In the genomic region with DNA sequence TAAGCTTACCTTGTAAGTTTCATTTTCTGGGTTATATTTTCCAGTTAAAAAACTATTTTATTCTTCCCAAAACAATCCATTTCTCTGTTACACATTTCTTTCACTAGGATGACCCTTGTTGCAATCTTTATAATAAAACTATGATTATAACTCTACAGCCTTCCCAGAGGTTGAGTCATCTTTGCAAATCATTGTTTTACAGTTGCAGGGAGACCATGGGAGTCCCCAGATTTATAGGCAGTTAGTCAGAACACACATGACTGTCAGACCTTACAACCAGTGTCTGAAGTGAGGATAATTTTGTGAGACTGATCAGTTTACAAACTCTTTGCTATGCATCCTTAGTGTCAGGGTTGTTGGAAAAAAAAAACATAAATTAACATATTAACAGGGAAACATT, we compare ENCODE assay signal across 31 mouse cellular contexts. TPM values are rescaled to one million over a fixed set of nuclear protein-coding genes. Genes with fewer than 3 reads are reported as not detected.
A peak's percentile ranks its signal among the peaks of the same experiment; 100 is the strongest.
DNase-seq lines count a peak whose midpoint lies in the region; ATAC-seq and TF ChIP-seq lines count a peak whose summit lies in the region.
"Had no signal": no experiment of that assay in that cellular context is flagged by ENCODE, and none has a peak within 500 bp of the region (broad histone marks: within the 10 kb centered on the region; RNA-seq: fewer than 3 reads in every experiment).

No protein-coding gene starts in this region.

- CTCF ChIA-PET in Patski (lab: Charles Lee): interaction anchor here (1.3 kb wide), 1 partner anchor 53 kb away, joined by 3 read pairs; no protein-coding TSS in a partner anchor

- H3K79me3 ChIP-seq in C2C12 (ENCODE audit: low read depth): no peaks in the 10 kb centered on the region

- H3K4me1 ChIP-seq in intestine, embryonic 16.5 days (ENCODE audit: control insufficient read depth, insufficient read depth, low read length): no peaks in the 10 kb centered on the region
- no peaks in the 10 kb centered on the region for H3K4me1 ChIP-seq in forebrain, embryonic 13.5 days
- H3K4me1 ChIP-seq: embryonic facial prominence, embryonic 10.5 days; embryonic facial prominence, embryonic 13.5 days; forebrain, embryonic 10.5 days; heart, embryonic 10.5 days; heart, embryonic 13.5 days had no signal

- H3ac ChIP-seq in C2C12 (ENCODE audit: control insufficient read depth, insufficient read length, low read depth): no peak overlapping the region

- no peak overlapping the region for H3K9ac ChIP-seq in intestine, embryonic 16.5 days (ENCODE audit: low read depth, low read length)
- no peak overlapping the region for H3K9ac ChIP-seq in forebrain, embryonic 13.5 days
- H3K9ac ChIP-seq: embryonic facial prominence, embryonic 13.5 days; forebrain, postnatal 0 days; heart, embryonic 13.5 days; hindbrain, embryonic 14.5 days had no signal

- peak; percentile 51 for ATAC-seq in Patski
- peak; percentile 77 for ATAC-seq in intestine, embryonic 16.5 days
- ATAC-seq in forebrain, embryonic 13.5 days: no peak
- ATAC-seq: activated CD4-positive, CD25-positive, alpha-beta regulatory T cell, adult 4 months; forebrain, embryonic 14.5 days; forebrain, postnatal 0 days; hindbrain, postnatal 0 days; inflammation-experienced regulatory T-cells, adult 6 months had no signal

- H3K4me2 ChIP-seq in intestine, embryonic 16.5 days (ENCODE audit: low read depth, low read length): no peak overlapping the region
- H3K4me2 ChIP-seq in forebrain, embryonic 13.5 days: no peak overlapping the region
- H3K4me2 ChIP-seq: embryonic facial prominence, embryonic 13.5 days; heart, embryonic 13.5 days; hindbrain, embryonic 14.5 days had no signal

- no peak for DNase-seq in Patski (ENCODE audit: low read depth, low spot score)
- DNase-seq in urinary bladder, adult 18-20 months (ENCODE audit: low spot score in 2 of 2): no peak
- DNase-seq in left cerebral cortex, adult 2 months (ENCODE audit: extremely low spot score in 1 of 2, low spot score in 2 of 2): no peak
- DNase-seq in spleen, postnatal 10 days (ENCODE audit: low spot score in 2 of 2): no peak
- DNase-seq: adrenal gland, adult 8-10 months; adrenal gland, postnatal 25 days; cerebellum, adult 11-12 months; cerebellum, adult 8-10 months; cerebellum, postnatal 10 days; cerebellum, postnatal 36 days; embryo, embryonic 11 days; forebrain, postnatal 0 days; gastrocnemius, postnatal 36 days; heart, adult 2 months; heart, postnatal 14 days; heart, postnatal 4 days had no signal

- TF ChIP-seq CTCF in C2C12 (IDR thresholded peaks at IDR 0.05; ENCODE audit: control insufficient read depth, insufficient read depth, insufficient read length) (no peak), Patski (IDR thresholded peaks at IDR 0.05) (no peak)
- no peak for TF ChIP-seq CTCF in left cerebral cortex, adult 2 months (IDR thresholded peaks at IDR 0.05)

- H3K36me3 ChIP-seq in C2C12 (ENCODE audit: control insufficient read depth, insufficient read depth): no peaks in the 10 kb centered on the region
- no peaks in the 10 kb centered on the region for H3K36me3 ChIP-seq in intestine, embryonic 16.5 days (ENCODE audit: control insufficient read depth, insufficient read depth, low read length)
- H3K36me3 ChIP-seq in forebrain, embryonic 13.5 days (ENCODE audit: poor library complexity, severe bottlenecking): no peaks in the 10 kb centered on the region
- H3K36me3 ChIP-seq: embryonic facial prominence, embryonic 10.5 days; embryonic facial prominence, embryonic 13.5 days; forebrain, embryonic 10.5 days; heart, embryonic 10.5 days; heart, embryonic 13.5 days had no signal

- no peaks in the 10 kb centered on the region for H3K9me3 ChIP-seq in intestine, embryonic 16.5 days (ENCODE audit: control insufficient read depth, low read length)
- no peaks in the 10 kb centered on the region for H3K9me3 ChIP-seq in forebrain, embryonic 13.5 days (replicated peaks)
- H3K9me3 ChIP-seq: embryonic facial prominence, embryonic 10.5 days; embryonic facial prominence, embryonic 13.5 days; forebrain, embryonic 10.5 days; heart, embryonic 10.5 days; heart, embryonic 13.5 days had no signal

- no peak overlapping the region for H3K27ac ChIP-seq in intestine, embryonic 16.5 days (ENCODE audit: low read length)
- H3K27ac ChIP-seq in forebrain, embryonic 13.5 days: no peak overlapping the region
- H3K27ac ChIP-seq in left cerebral cortex, adult 2 months: no peak overlapping the region
- H3K27ac ChIP-seq: embryonic facial prominence, embryonic 10.5 days; embryonic facial prominence, embryonic 13.5 days; forebrain, embryonic 10.5 days; heart, adult 2 months; heart, embryonic 10.5 days; heart, embryonic 13.5 days; hindbrain, embryonic 14.5 days; hindbrain, postnatal 0 days had no signal

- POLR2A ChIA-PET in Patski (lab: Charles Lee): no interaction called here

- intact Hi-C loops in left cerebral cortex, adult 2 months (cut with DNase I): no loop called here

- H3K27me3 ChIP-seq in C2C12 (ENCODE audit: control insufficient read depth, insufficient read depth, insufficient read length) (no peaks in the 10 kb centered on the region), Patski (no peaks in the 10 kb centered on the region)
- H3K27me3 ChIP-seq in intestine, embryonic 16.5 days (replicated peaks; ENCODE audit: control insufficient read depth, insufficient read depth, low read length): no peaks in the 10 kb centered on the region
- no peaks in the 10 kb centered on the region for H3K27me3 ChIP-seq in forebrain, embryonic 13.5 days
- H3K27me3 ChIP-seq: embryonic facial prominence, embryonic 13.5 days; heart, embryonic 13.5 days had no signal

- in situ Hi-C loops in Patski (cut with MboI; ENCODE audit: low pct_unique_long_range_greater_than_20kb): loop anchor here (5.0 to 25.0 kb wide), 3 partner anchors 51 to 666 kb away; no protein-coding TSS in a partner anchor

- H3K4me3 ChIP-seq in C2C12 (ENCODE audit: insufficient read depth, poor library complexity, severe bottlenecking): no peak overlapping the region
- no peak overlapping the region for H3K4me3 ChIP-seq in intestine, embryonic 16.5 days (ENCODE audit: low read length)
- H3K4me3 ChIP-seq in forebrain, embryonic 13.5 days: no peak overlapping the region
- H3K4me3 ChIP-seq in left cerebral cortex, adult 2 months: no peak overlapping the region
- H3K4me3 ChIP-seq: embryonic facial prominence, embryonic 10.5 days; embryonic facial prominence, embryonic 13.5 days; forebrain, embryonic 10.5 days; heart, adult 2 months; heart, embryonic 10.5 days; heart, embryonic 13.5 days had no signal

- H3K79me2 ChIP-seq in C2C12 (ENCODE audit: control insufficient read depth, insufficient read depth): no peaks in the 10 kb centered on the region

TF ChIP-seq in C2C12, 6 proteins besides CTCF, POLR2A, EP300 and RAD21:
- TF ChIP-seq FOSL1 (IDR thresholded peaks at IDR 0.05; ENCODE audit: insufficient read depth, low read length, poor library complexity, severe bottlenecking) (peak; percentile 15), USF1 (IDR thresholded peaks at IDR 0.05; ENCODE audit: low read depth) (no peak)

RNA-seq across cellular contexts. Expression of a gene that starts 14.8 kb away (rescaled TPM):
- polyA plus RNA-seq in C2C12 (2012; fragmentation: generic; extraction: Trizol) (not detected), Patski (2021) (0.04 TPM)
- 0.34 and 0.44 TPM in 2 replicates for polyA plus RNA-seq in intestine, embryonic 16.5 days (2015; fragmentation: Nextera tagmentation; extraction: Ambion mirVana)
- polyA plus RNA-seq in forebrain, embryonic 13.5 days (2015; fragmentation: Nextera tagmentation; extraction: Ambion mirVana): 7.6 and 8.5 TPM in 2 replicates
- total RNA-seq in left cerebral cortex, adult 2 months (2021): 1 to 10 TPM; 6.4 to 6.8 TPM
- total RNA-seq: gastrocnemius, adult 8-10 months; gastrocnemius, postnatal 36 days; granulocyte monocyte progenitor cell, adult 5-6 weeks had no signal
